Comparison of ENCODE assay signal across 24 mouse cellular contexts in genomic region chr5:37774011-37774410, GRCm38 (mm10). TPM values are rescaled to one million over a fixed set of nuclear protein-coding genes. Genes with fewer than 3 reads are reported as not detected.
"Had no signal": no experiment of that assay in that cellular context is flagged by ENCODE, and none has a peak within 500 bp of the region (broad histone marks: within the 10 kb centered on the region; RNA-seq: fewer than 3 reads in every experiment).

No protein-coding gene starts in this region.

- H3K9me3 ChIP-seq: lung, embryonic 15.5 days; midbrain, embryonic 13.5 days; midbrain, embryonic 15.5 days had no signal

- H3K27me3 ChIP-seq: lung, embryonic 15.5 days had no signal

- H3K9ac ChIP-seq: liver, embryonic 14.5 days; lung, embryonic 15.5 days; midbrain, embryonic 13.5 days; midbrain, embryonic 15.5 days; neural tube, embryonic 12.5 days had no signal

- H3K4me3 ChIP-seq: lung, embryonic 15.5 days; midbrain, embryonic 13.5 days; midbrain, embryonic 15.5 days; neural tube, embryonic 12.5 days had no signal

- H3K36me3 ChIP-seq: lung, embryonic 15.5 days; midbrain, embryonic 13.5 days; midbrain, embryonic 15.5 days; neural tube, embryonic 12.5 days had no signal

- H3K27ac ChIP-seq: liver, embryonic 14.5 days; lung, embryonic 15.5 days; midbrain, embryonic 13.5 days; midbrain, embryonic 15.5 days; neural tube, embryonic 12.5 days had no signal

- ATAC-seq: lung, postnatal 0 days; midbrain, embryonic 13.5 days; midbrain, embryonic 15.5 days had no signal

- DNase-seq: lung, adult 2 months; lung, postnatal 14 days; lung, postnatal 36 days; right cerebral cortex, postnatal 14 days; spleen, adult 18-20 months; thymus, adult 18-20 months; thymus, postnatal 14 days; thymus, postnatal 36 days had no signal

- H3K4me2 ChIP-seq: lung, embryonic 15.5 days; midbrain, embryonic 11.5 days; midbrain, embryonic 13.5 days; midbrain, embryonic 15.5 days; neural tube, embryonic 12.5 days had no signal

RNA-seq across cellular contexts. Expression of gene Cytl1, which starts 38.7 kb away (rescaled TPM):
- total RNA-seq: megakaryocyte, adult 5-6 weeks; megakaryocyte-erythroid progenitor cell, adult 5-6 weeks; midbrain, postnatal 0 days; monocyte, adult 5-6 weeks; neutrophil, adult 5-6 weeks had no signal
- polyA plus RNA-seq: liver, embryonic 16.5 days; midbrain, embryonic 11.5 days; stomach, embryonic 14.5 days had no signal

RNA-seq across cellular contexts. Expression of gene Msx1, which starts 50.4 kb away (rescaled TPM):
- total RNA-seq: megakaryocyte, adult 5-6 weeks; megakaryocyte-erythroid progenitor cell, adult 5-6 weeks; monocyte, adult 5-6 weeks; neutrophil, adult 5-6 weeks had no signal

RNA-seq across cellular contexts. Expression of gene Stk32b, which starts 57.0 kb away (rescaled TPM):
- total RNA-seq: megakaryocyte, adult 5-6 weeks; megakaryocyte-erythroid progenitor cell, adult 5-6 weeks; monocyte, adult 5-6 weeks had no signal
- polyA plus RNA-seq: small intestine, adult 2 months; thymus, postnatal 0 days had no signal
